Mouse (Mus musculus) adrenal gland (tissue): ENCODE measurements around the gene Ppef1.

ENCODE experiments used
- intact Hi-C: fragments of 180-260 bp; cut with DNase I; formaldehyde crosslinking; loops from one replicate; pipeline ENCODE4 v1.15.1; 2025

Ppef1 gene

DNA sequence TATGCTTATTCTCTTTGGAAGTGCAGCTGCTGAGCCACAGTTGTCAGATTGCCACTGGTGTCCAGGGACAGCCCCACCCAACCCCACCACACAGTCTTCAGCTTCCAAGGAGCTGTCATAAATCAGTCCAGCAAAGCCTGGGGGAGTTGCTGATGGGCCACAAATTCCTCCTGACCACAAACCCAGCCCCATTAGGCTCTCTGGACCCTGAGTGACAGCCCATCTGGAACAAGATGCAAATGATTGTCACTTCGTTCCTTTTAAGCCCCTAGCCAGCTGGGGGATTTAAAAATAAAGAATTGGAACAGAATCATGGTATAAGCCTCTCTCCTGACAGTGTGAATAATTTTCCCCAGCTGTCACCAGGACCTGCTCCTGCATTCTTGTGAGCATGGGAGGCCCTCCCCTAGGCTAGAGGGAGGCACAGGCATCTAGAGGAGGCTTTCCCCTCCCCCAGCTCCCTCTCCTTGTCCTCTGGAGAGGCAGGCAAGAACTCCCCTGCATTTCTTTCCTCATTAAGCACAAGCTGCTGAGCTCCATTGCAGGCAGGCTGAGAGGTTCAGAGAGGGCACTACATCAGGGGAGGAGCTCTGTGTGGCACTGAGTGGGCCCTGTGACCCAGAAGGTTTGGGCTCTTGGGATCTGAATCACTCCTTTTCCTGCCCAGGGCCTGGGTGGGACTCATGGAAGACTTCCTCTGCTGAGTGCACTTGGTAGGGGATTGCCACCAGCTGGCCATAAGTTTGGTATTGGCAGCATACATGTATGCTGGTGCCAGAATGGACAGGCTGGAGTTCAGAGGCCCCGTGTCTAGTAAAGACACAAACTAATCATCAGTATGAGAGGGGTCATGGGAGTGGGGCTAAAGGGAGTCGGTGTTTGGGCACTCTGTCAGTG, 136.8 kb downstream of the Ppef1 start:
- intact Hi-C loops = no loop called here

DNA sequence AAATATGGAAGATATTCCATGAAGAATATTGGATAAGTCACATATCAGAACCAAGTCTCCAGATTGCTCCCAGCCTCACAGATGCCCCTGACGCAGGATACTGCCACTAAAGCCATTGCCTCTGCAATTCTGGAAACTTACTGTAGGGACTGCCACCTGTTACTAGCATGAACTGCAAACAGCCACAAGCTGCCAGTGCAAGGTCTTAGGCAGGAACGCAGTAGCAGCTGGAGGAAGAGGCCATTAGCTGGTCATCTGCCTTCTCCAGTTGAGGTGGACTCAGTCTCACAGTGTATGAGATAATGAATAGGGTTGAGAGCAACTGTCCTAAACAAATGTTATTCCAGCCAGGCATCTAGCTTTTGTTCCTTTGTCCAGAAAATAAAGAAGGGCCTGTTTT, 137.5 kb downstream of the Ppef1 start:
- intact Hi-C loops = no loop called here

DNA sequence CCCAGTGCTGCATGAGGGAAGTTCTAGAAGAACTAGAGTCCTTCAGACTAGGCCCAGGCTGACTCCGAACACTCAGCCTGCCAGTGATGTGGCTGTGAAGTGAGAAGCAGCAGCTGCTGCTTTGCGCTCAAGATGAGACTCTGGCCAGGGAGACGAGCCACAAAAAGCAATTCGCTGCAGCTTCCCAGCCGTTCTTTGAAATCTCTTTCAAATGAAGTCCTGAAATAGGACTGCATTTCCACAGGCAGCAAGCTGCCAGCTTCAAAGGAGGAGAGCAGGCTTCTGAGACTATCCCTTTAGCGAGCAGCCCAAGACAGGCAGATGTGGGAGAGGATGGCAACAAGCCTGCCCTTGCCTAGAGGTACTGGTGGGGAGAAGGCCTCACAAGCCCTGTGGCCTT, 142.6 kb downstream of the Ppef1 start:
- intact Hi-C loops = no loop called here

DNA sequence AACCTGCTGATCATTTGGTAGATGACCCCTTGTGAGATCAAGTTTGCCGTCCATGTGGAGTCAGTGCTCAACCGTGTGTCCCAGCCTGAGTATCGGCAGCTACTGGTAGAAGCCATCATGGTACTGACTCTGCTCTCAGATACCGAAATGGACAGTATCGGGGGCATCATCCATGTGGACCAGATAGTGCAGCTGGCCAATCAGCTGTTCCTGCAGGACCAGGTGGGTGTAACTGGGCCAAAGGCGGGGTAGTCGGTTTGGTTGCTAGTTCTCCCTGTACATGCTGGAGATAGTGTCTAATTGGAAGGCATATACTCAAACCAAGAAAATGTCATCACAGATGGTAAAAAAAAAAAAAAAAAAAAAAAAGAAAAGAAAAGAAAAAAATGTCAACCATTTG, 145.4 kb downstream of the Ppef1 start:
- intact Hi-C loops = no loop called here

DNA sequence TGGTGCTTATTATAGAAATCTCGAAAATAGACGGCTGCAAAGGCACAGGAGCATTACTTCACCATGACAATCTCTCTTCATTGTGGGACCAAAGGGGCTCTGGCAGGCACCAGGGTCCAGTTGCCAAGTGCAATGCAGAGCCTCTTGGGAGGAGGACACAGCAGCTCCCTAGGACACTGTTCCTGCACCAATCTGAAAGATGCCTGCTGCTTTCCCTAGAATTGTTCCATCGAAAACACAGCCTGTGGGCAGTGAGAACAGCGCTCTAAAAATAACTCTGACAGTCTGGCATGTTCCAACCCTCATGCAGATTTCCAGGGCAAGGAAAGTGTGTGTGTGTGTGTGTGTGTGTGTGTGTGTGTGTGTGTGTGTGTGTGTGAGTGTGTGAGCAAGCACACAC, 147.0 kb downstream of the Ppef1 start:
- intact Hi-C loops = no loop called here

DNA sequence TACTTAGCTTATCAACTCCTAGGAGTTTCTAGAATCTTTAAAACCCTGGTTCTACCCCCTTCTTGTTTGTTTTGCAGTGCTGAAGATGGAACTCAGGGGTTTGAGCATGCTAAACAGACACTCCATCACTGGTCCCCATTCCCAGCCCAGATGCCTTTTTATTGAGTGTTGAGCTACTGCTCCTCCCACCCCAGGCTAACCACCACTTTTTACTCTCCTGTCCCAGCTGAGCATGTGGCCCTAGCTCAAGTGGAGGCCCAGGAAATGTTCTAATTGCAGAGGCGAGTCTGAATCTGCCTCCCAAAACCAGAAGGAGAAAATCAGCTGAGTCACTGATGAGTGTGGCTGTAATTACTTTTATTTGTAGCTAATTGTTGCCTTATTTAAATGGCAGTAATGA, 150.5 kb downstream of the Ppef1 start:
- intact Hi-C loops = loop anchor here (2.0 kb wide), 1 partner anchor 446 kb away; no protein-coding TSS in a partner anchor

DNA sequence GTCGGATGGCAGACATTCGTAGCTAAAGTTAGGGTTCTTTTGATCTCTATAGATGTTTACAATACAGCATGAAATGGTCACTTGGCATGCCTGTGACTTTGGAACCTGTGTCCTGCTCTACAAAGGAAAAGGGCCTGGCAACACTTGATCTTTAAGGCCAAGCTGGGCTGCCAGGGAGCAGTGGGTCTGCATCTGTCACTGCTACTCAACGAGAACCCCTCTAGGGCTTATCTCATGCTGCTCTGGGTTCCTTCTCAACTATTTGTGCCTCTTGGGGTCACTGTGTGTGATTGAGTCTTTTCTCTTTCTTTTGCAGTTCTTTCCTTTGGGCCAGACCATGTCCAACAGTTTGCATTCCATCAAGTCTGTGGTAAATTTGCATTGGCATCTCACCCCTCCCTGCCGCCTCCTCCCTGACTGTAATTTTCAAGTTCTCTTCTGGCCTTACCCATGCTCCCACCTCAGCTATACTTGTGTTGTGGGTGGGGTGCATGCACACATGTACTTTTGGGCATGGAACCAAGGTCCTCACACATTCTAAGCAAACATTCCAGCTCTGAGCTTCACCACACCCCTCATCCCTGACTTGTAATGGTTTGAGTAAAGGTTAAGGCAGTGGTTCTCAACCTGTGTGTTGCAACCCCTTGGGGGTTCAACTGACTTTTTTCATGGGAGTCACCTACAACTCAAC, 151.3 kb downstream of the Ppef1 start:
- intact Hi-C loops = loop anchor here (2.0 kb wide), 1 partner anchor 447 kb away; no protein-coding TSS in a partner anchor

DNA sequence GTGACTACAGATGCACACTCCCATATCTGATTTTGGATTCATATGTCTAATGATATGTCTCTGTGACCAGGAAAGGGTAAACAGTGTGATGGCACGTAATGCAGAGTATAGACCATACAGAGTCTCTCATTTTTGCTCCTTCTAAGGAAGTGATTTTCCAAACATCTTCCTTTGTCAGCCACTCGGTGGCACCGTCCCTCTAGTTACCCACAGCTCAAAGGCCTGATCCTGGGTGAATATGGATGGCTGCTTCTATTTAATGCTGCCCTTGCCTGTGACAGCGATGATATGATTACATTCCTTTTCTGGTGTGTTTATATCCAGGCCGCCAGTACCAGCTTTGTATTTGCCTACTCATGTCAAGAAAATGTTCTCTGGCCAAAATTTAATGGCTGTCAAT, 152.0 kb downstream of the Ppef1 start:
- intact Hi-C loops = no loop called here
